Mouse (Mus musculus) spleen, adult 2 months (tissue): Measurements from ENCODE around the gene Rogdi.

Experiments used
- CTCF ChIP-seq: fragments of 200-500 bp; IDR thresholded peaks from 2 replicates; pipeline ENCODE4 v1.5.1; 2011; ENCODE audit warnings: mild to moderate bottlenecking, inconsistent platforms; ENCODE audit not compliant: insufficient read depth, insufficient read length, insufficient replicate concordance; ENCODE audit errors: extremely low read depth
- POLR2A ChIP-seq: fragments of 200-500 bp; IDR thresholded peaks from 2 replicates; pipeline ENCODE4 v1.6.1; 2011; ENCODE audit warnings: low read depth, low read length, inconsistent platforms

GRCm38 (mm10) chr16:5058114-5058513, 44.8 kb upstream of the Rogdi start:
- no peak for TF ChIP-seq POLR2A
- TF ChIP-seq CTCF = no peak
